Mouse (Mus musculus) CH12.LX (cell line): ENCODE data around the gene Appl1. TPM values are rescaled to one million over a fixed set of nuclear protein-coding genes. Genes with fewer than 3 reads are reported as not detected.

ENCODE experiments used
- DNase-seq: peaks from one replicate; pipeline ENCODE4 v3.0.0-alpha.2; 2013; ENCODE audit errors: extremely low read depth
- H3K27ac ChIP-seq: 2 replicates; pipeline ENCODE4 v1.5.1; 2012; ENCODE audit warnings: low read depth, mild to moderate bottlenecking, control low read depth, moderate library complexity; ENCODE audit not compliant: insufficient read depth
- H3K27me3 ChIP-seq: replicated peaks from 2 replicates; pipeline ENCODE3; 2012; ENCODE audit warnings: inconsistent platforms
- H3K36me3 ChIP-seq, 2 experiments: replicated peaks in 1 of 2; 2 replicates each; pipeline versions ENCODE3 to v1.6.1; 2012; ENCODE audit warnings: inconsistent platforms in 1 of 2, low read length in 1 of 2, mild to moderate bottlenecking in 1 of 2, mixed read lengths in 1 of 2, moderate library complexity in 1 of 2; ENCODE audit not compliant: control insufficient read depth in 1 of 2, insufficient read depth in 1 of 2
- H3K4me1 ChIP-seq, 2 experiments: 2 replicates each; pipeline ENCODE4 v1.6.1; 2012; ENCODE audit warnings: inconsistent platforms in 1 of 2, moderate library complexity in 1 of 2; ENCODE audit not compliant: insufficient read depth in 2 of 2, control insufficient read depth in 1 of 2
- H3K4me2 ChIP-seq: 2 replicates; pipeline ENCODE4 v1.6.1; 2012; ENCODE audit warnings: low read depth, mild to moderate bottlenecking, control low read depth; ENCODE audit not compliant: poor library complexity, insufficient read depth, severe bottlenecking
- H3K4me3 ChIP-seq, 3 experiments: fragments of 150-350 bp in 1 of 3; sonication (generic) in 1 of 3; replicated peaks in 1 of 3; 2 replicates each; pipeline versions ENCODE3 to v1.5.1; 2011 to 2012; ENCODE audit warnings: low read depth in 2 of 3, low read length in 2 of 3, mild to moderate bottlenecking in 2 of 3, moderate library complexity in 2 of 3, control low read depth in 1 of 3, improper control_type of control experiment in 1 of 3, inconsistent platforms in 1 of 3, mixed read lengths in 1 of 3; ENCODE audit not compliant: poor library complexity in 1 of 3
- H3K79me2 ChIP-seq: replicated peaks from 2 replicates; pipeline ENCODE4 v1.6.1; 2012; ENCODE audit warnings: mild to moderate bottlenecking, moderate library complexity; ENCODE audit not compliant: control insufficient read depth, poor library complexity, insufficient read depth, severe bottlenecking; ENCODE audit errors: extremely low read depth
- H3K9ac ChIP-seq: 2 replicates; pipeline ENCODE4 v1.6.1; 2012; ENCODE audit warnings: low read depth, mild to moderate bottlenecking, control low read depth, moderate library complexity; ENCODE audit not compliant: insufficient read depth
- H3K9me3 ChIP-seq: replicated peaks from 2 replicates; pipeline ENCODE3; 2012; ENCODE audit warnings: low read length, inconsistent platforms, mixed read lengths
- BHLHE40 ChIP-seq: IDR thresholded peaks from 2 replicates; pipeline ENCODE4 v1.6.1; 2011; ENCODE audit warnings: mild to moderate bottlenecking, low read depth, low read length, improper control_type of control experiment
- CHD2 ChIP-seq: IDR thresholded peaks from 2 replicates; pipeline ENCODE4 v1.6.1; 2011; ENCODE audit warnings: low read length, improper control_type of control experiment
- CTCF ChIP-seq, 2 experiments: IDR thresholded peaks in 1 of 2; conservative IDR thresholded peaks in 1 of 2; 2 replicates each; pipeline ENCODE4 v1.5.1; 2011 to 2012; ENCODE audit warnings: low read depth in 2 of 2, low read length in 2 of 2, improper control_type of control experiment in 1 of 2, inconsistent platforms in 1 of 2, mild to moderate bottlenecking in 1 of 2, moderate library complexity in 1 of 2
- EP300 ChIP-seq: IDR thresholded peaks from 2 replicates; pipeline ENCODE4 v1.6.1; 2011; ENCODE audit warnings: low read length, improper control_type of control experiment
- ETS1 ChIP-seq: conservative IDR thresholded peaks from 2 replicates; pipeline ENCODE4 v1.6.1; 2012; ENCODE audit warnings: low read depth, mild to moderate bottlenecking, inconsistent platforms, low read length, improper control_type of control experiment, moderate library complexity
- HCFC1 ChIP-seq: IDR thresholded peaks from 2 replicates; pipeline ENCODE4 v1.6.1; 2012; ENCODE audit warnings: low read depth, mild to moderate bottlenecking, inconsistent platforms, low read length, improper control_type of control experiment
- JUN ChIP-seq: IDR thresholded peaks from 2 replicates; pipeline ENCODE4 v1.6.1; 2011; ENCODE audit warnings: low read depth, mild to moderate bottlenecking, low read length, improper control_type of control experiment, moderate library complexity; ENCODE audit not compliant: insufficient read depth
- KAT2A ChIP-seq: IDR thresholded peaks from 2 replicates; pipeline ENCODE4 v1.6.1; 2012; ENCODE audit warnings: low read length, improper control_type of control experiment, inconsistent platforms; ENCODE audit not compliant: insufficient replicate concordance
- MAZ ChIP-seq: IDR thresholded peaks from 2 replicates; pipeline ENCODE4 v1.6.1; 2012; ENCODE audit warnings: low read depth, mild to moderate bottlenecking, inconsistent platforms, low read length, improper control_type of control experiment, moderate library complexity
- MEF2A ChIP-seq: IDR thresholded peaks from 2 replicates; pipeline ENCODE4 v1.6.1; 2014; ENCODE audit warnings: low read depth, mild to moderate bottlenecking, inconsistent platforms, low read length, improper control_type of control experiment, borderline replicate concordance
- NELFE ChIP-seq: IDR thresholded peaks from 2 replicates; pipeline ENCODE4 v1.6.1; 2011; ENCODE audit warnings: low read depth, low read length, improper control_type of control experiment
- NRF1 ChIP-seq: IDR thresholded peaks from 2 replicates; pipeline ENCODE4 v1.6.1; 2014; ENCODE audit warnings: low read depth, mild to moderate bottlenecking, inconsistent platforms, low read length, improper control_type of control experiment, moderate library complexity
- PAX5 ChIP-seq: IDR thresholded peaks from 2 replicates; pipeline ENCODE4 v1.6.1; 2012; ENCODE audit warnings: low read length, inconsistent platforms, mixed read lengths
- POLR2AphosphoS2 ChIP-seq: IDR thresholded peaks from 2 replicates; pipeline ENCODE4 v1.6.1; 2011; ENCODE audit warnings: low read depth, low read length, improper control_type of control experiment
- SIN3A ChIP-seq: IDR thresholded peaks from 2 replicates; pipeline ENCODE4 v1.6.1; 2012; ENCODE audit warnings: low read length, improper control_type of control experiment, inconsistent platforms
- TBP ChIP-seq: conservative IDR thresholded peaks from 2 replicates; pipeline ENCODE4 v1.6.1; 2011; ENCODE audit warnings: low read depth, low read length, improper control_type of control experiment
- UBTF ChIP-seq: IDR thresholded peaks from 2 replicates; pipeline ENCODE4 v1.6.1; 2012; ENCODE audit warnings: low read depth, mild to moderate bottlenecking, inconsistent platforms, low read length, improper control_type of control experiment, moderate library complexity
- USF1 ChIP-seq: IDR thresholded peaks from 2 replicates; pipeline ENCODE4 v1.6.1; 2014; ENCODE audit warnings: low read depth, mild to moderate bottlenecking, inconsistent platforms, low read length, improper control_type of control experiment
- ZMIZ1 ChIP-seq: IDR thresholded peaks from 2 replicates; pipeline ENCODE4 v1.6.1; 2012; ENCODE audit warnings: low read depth, mild to moderate bottlenecking, inconsistent platforms, low read length, improper control_type of control experiment
- ZNF384 ChIP-seq: IDR thresholded peaks from 2 replicates; pipeline ENCODE4 v1.6.1; 2012; ENCODE audit warnings: low read depth, low read length, improper control_type of control experiment, inconsistent platforms
- dilution Hi-C: fragments of 300-500 bp; cut with MboI; formaldehyde crosslinking; loops from 2 replicates; pipeline ENCODE4 v1.14.3; 2020; ENCODE audit warnings: low sequenced_read_pairs; ENCODE audit not compliant: extremely low pct_unique_long_range_greater_than_20kb, extremely low pct_ligation_motif_present
- in situ Hi-C: fragments of 300-500 bp; cut with MboI; formaldehyde crosslinking; loops from 3 replicates; pipeline ENCODE4 v1.14.3; 2019; ENCODE audit warnings: low sequenced_read_pairs, low pct_ligation_motif_present, low pct_unique_long_range_greater_than_20kb, mixed read lengths
- polyA plus RNA-seq: library from polyadenylated mRNA; unstranded; fragments of >175 nt; gene quantifications from 2 replicates; pipeline ENCODE4 v1.2.1, GENCODE M21; 2012; ENCODE audit warnings: low read depth; ENCODE audit not compliant: insufficient read length
- total RNA-seq, 2 experiments: library from RNA; depleted of rRNA; stranded (reverse); fragments of 300-350 nt in 1 of 2; fragments of >200 nt in 1 of 2; gene quantifications; 2 replicates each; pipeline ENCODE4 v1.2.3; 2012 to 2014

Gene Appl1
- total and polyA plus RNA-seq, 3 experiments, result 9.0 to 11.9 (median 11.0) TPM

DNA sequence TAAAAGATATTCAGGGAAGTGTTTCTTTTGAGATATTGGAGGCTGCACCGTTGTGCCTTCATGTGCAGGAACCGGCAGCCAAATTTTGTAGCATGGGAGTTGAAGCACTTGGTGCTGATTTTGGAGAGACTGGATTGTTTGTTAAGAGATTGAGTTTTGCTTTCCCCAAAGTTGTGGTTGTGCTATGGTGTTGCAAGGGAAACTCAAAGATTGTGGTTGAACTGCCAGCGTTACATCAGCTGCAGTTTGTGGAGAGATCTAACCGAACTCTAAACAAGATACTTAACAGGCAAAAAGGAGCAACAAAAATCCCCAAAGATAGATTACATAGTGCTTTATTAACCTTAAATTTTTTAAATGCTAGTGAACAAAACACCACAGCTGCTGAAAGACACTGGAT lies 35.5 kb downstream of the Appl1 start:
- Histone ChIP-seq H3K36me3 (peaks cover 2 to 15% of the 10 kb centered on the region in 2 experiments), H3K4me1 (peaks cover 0 to 3% of the 10 kb centered on the region in 2 experiments; a peak in 1 of 4 replicates), H3K9ac (no peak overlapping the region), H3K27me3 (no peaks in the 10 kb centered on the region), H3K4me3 (no peak overlapping the region), H3K79me2 (no peaks in the 10 kb centered on the region), H3K27ac (no peak overlapping the region), H3K9me3 (no peaks in the 10 kb centered on the region), H3K4me2 (no peak overlapping the region)
- DNase-seq, result no peak
- dilution Hi-C loops (no loop called here), in situ Hi-C loops (no loop called here)
- TF ChIP-seq SIN3A, result no peak
- TF ChIP-seq NELFE, result no peak
- no peak for TF ChIP-seq KAT2A
- no peak for TF ChIP-seq ZNF384
- TF ChIP-seq CTCF (conservative IDR thresholded peaks at IDR 0.05 in 1 of 2, IDR thresholded peaks at IDR 0.05 in 1 of 2; ENCODE audit: low read depth in 2 of 2, low read length in 2 of 2), result no peak
- no peak for TF ChIP-seq MAZ
- TF ChIP-seq ETS1, result no peak
- no peak for TF ChIP-seq JUN
- no peak for TF ChIP-seq POLR2AphosphoS2

- no peak overlapping the region for H3K9ac ChIP-seq
- peaks cover 2 to 15% of the 10 kb centered on the region in 2 experiments for H3K36me3 ChIP-seq
- dilution Hi-C loops, result no loop called here
- H3K27ac ChIP-seq, result no peak overlapping the region
- no peaks in the 10 kb centered on the region for H3K9me3 ChIP-seq
- H3K79me2 ChIP-seq, result no peaks in the 10 kb centered on the region
- peaks cover 0 to 3% of the 10 kb centered on the region in 2 experiments; a peak in 1 of 4 replicates for H3K4me1 ChIP-seq
- H3K4me2 ChIP-seq, result no peak overlapping the region
- no peak overlapping the region for H3K4me3 ChIP-seq
- TF ChIP-seq ZMIZ1 (no peak), EP300 (no peak), PAX5 (no peak), CTCF (conservative IDR thresholded peaks at IDR 0.05 in 1 of 2, IDR thresholded peaks at IDR 0.05 in 1 of 2; ENCODE audit: low read depth in 2 of 2, low read length in 2 of 2) (no peak), TBP (no peak), KAT2A (no peak), POLR2AphosphoS2 (no peak)
- TF ChIP-seq, all 38 proteins: peak for 0
- DNase-seq, result no peak
- in situ Hi-C loops, result no loop called here
- H3K27me3 ChIP-seq, result no peaks in the 10 kb centered on the region
These were observed 36.1 kb downstream of the Appl1 start for GRCm38 (mm10) chr14:26934891-26935290.

GRCm38 (mm10) chr14:26923702-26924421 lies 47.2 kb downstream of the Appl1 start:
- no peak for DNase-seq
- H3K27ac ChIP-seq, result no peak overlapping the region
- no peaks in the 10 kb centered on the region for H3K27me3 ChIP-seq
- peaks cover 11 to 59% of the 10 kb centered on the region in 2 experiments for H3K36me3 ChIP-seq
- no peaks in the 10 kb centered on the region for H3K9me3 ChIP-seq
- H3K4me2 ChIP-seq, result no peak overlapping the region
- no peak overlapping the region for H3K9ac ChIP-seq
- H3K4me1 ChIP-seq, result peaks cover 3 to 8% of the 10 kb centered on the region in 2 experiments; a peak in 2 of 4 replicates
- in situ Hi-C loops (no loop called here), dilution Hi-C loops (no loop called here)
- TF ChIP-seq MEF2A, result no peak
- TF ChIP-seq NRF1, result no peak
- TF ChIP-seq USF1, result no peak
- TF ChIP-seq HCFC1, result no peak
- TF ChIP-seq BHLHE40, result no peak
- no peak for TF ChIP-seq PAX5
- TF ChIP-seq CHD2, result no peak
- no peak for TF ChIP-seq UBTF
- no peak overlapping the region for H3K4me3 ChIP-seq
- H3K79me2 ChIP-seq, result no peaks in the 10 kb centered on the region
